Mouse (Mus musculus): ENCODE data around the gene D430019H16Rik.

D430019H16Rik gene

GRCm38 (mm10) chr12:105475230-105475911 is 21.7 kb downstream of the D430019H16Rik start:
- in situ Hi-C loops (cut with MboI; ENCODE audit: low pct_unique_long_range_greater_than_20kb in 1 of 2, low sequenced_read_pairs in 2 of 2, unreplicated experiment in 1 of 2), result no loop called here

GRCm38 (mm10) chr12:105476453-105476852 is 22.8 kb downstream of the D430019H16Rik start:
- in situ Hi-C loops (cut with MboI; ENCODE audit: low pct_unique_long_range_greater_than_20kb in 1 of 2, low sequenced_read_pairs in 2 of 2, unreplicated experiment in 1 of 2), result no loop called here

DNA sequence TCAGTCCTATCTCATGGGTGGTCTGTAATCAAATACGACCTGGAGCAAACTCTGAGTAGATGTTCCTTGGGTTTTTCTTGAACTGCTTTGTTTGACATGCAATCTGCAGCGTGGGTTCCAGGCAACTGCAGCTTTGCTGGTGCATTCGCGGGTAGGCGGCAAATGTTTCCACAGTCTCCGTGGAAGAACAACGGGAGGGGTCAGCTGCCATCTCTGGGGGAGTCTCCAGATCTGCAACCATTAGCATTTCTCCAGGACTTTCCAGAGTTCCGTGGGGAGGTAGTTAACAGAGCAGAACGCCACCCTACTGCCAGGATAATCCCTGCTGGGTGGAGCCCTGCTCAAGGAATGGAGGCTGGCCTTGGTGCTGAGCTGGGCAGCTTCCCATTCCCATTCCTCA is 23.3 kb downstream of the D430019H16Rik start:
- in situ Hi-C loops (cut with MboI; ENCODE audit: low pct_unique_long_range_greater_than_20kb in 1 of 2, low sequenced_read_pairs in 2 of 2, unreplicated experiment in 1 of 2), result no loop called here

GRCm38 (mm10) chr12:105483503-105483902 is 29.8 kb downstream of the D430019H16Rik start:
- in situ Hi-C loops (cut with MboI; ENCODE audit: low pct_unique_long_range_greater_than_20kb in 1 of 2, low sequenced_read_pairs in 2 of 2, unreplicated experiment in 1 of 2), result no loop called here

DNA sequence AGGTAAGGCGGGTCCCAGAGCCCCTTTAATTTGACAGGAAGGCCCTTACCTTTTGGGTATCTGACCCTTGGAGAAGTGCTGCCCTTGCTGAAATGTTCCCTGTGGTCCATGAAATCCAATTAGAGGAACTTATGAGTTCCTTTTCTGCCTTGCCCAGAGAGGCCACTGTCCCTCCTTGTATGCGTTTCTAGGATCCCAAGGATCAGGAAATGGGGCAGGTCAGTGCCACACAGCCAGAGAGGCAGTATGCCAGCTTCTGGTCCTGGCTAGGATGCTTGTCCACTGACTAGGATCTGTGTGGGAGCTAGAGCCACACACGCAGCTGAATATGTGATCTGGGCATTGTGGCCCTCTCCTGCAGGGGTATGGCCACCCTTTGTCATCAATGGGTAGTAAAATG is 36.6 kb downstream of the D430019H16Rik start:
- in situ Hi-C loops (cut with MboI; ENCODE audit: low pct_unique_long_range_greater_than_20kb in 1 of 2, low sequenced_read_pairs in 2 of 2, unreplicated experiment in 1 of 2), result loop anchor here (5.0 to 10.0 kb wide), 4 partner anchors 115 to 235 kb away; partner anchors contain the start of gene Bdkrb1 (in 1 of the 2)

DNA sequence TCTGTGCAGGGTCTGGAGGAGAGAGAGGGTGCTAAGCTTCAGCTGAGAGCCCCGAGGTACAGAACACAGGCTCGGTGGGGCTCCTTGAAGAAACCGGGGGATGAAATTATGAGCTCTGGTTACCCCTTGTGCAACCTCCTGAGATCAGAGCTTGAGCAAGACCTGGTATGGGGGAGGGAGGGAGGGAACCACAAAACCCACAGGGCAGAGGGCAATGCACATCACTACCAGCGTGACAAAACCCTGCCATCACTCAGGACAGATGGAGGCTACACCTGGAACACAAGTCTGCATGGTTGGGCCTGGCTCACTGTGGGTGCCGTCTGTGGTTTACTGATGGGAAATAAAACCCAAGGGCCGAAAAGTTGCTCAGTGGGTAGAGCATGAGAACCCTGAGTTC is 37.1 kb downstream of the D430019H16Rik start:
- in situ Hi-C loops (cut with MboI; ENCODE audit: low pct_unique_long_range_greater_than_20kb in 1 of 2, low sequenced_read_pairs in 2 of 2, unreplicated experiment in 1 of 2), result loop anchor here (5.0 to 10.0 kb wide), 4 partner anchors 114 to 234 kb away; partner anchors contain the start of gene Bdkrb1 (in 1 of the 2)

GRCm38 (mm10) chr12:105494796-105495195 is 41.1 kb downstream of the D430019H16Rik start:
- in situ Hi-C loops (cut with MboI; ENCODE audit: low pct_unique_long_range_greater_than_20kb in 1 of 2, low sequenced_read_pairs in 2 of 2, unreplicated experiment in 1 of 2), result loop anchor here (5.0 to 10.0 kb wide), 4 partner anchors 110 to 230 kb away; partner anchors contain the start of gene Bdkrb1 (in 1 of the 2)

GRCm38 (mm10) chr12:105497894-105498293 is 44.2 kb downstream of the D430019H16Rik start:
- in situ Hi-C loops (cut with MboI; ENCODE audit: low pct_unique_long_range_greater_than_20kb in 1 of 2, low sequenced_read_pairs in 2 of 2, unreplicated experiment in 1 of 2), result loop anchor here (10.0 kb wide), 3 partner anchors 107 to 227 kb away; partner anchors contain the start of gene Bdkrb1 (in 1 of the 2)

GRCm38 (mm10) chr12:105498423-105498822 is 44.8 kb downstream of the D430019H16Rik start:
- in situ Hi-C loops (cut with MboI; ENCODE audit: low pct_unique_long_range_greater_than_20kb in 1 of 2, low sequenced_read_pairs in 2 of 2, unreplicated experiment in 1 of 2), result loop anchor here (10.0 kb wide), 3 partner anchors 106 to 226 kb away; partner anchors contain the start of gene Bdkrb1 (in 1 of the 2)

DNA sequence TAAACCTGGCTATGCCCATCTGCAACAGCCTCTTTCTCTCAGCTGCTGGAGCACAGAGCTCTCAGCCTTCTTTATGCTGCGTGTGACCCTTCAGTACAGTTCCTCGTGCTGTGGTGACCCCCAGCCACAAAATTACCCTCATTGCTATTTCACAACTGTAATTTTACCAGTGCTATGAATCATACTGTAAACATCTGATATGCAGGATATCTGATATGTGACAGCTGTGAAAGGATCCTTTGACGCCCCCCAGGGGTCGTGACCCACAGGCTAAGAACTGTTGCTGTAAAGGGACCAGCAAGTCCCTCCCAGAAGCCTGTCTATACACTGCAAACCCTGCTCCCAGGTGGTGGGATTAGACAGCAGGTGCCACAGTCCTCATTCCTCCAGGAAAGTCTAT is 45.2 kb downstream of the D430019H16Rik start:
- in situ Hi-C loops (cut with MboI; ENCODE audit: low pct_unique_long_range_greater_than_20kb in 1 of 2, low sequenced_read_pairs in 2 of 2, unreplicated experiment in 1 of 2), result loop anchor here (10.0 kb wide), 3 partner anchors 106 to 226 kb away; partner anchors contain the start of gene Bdkrb1 (in 1 of the 2)

DNA sequence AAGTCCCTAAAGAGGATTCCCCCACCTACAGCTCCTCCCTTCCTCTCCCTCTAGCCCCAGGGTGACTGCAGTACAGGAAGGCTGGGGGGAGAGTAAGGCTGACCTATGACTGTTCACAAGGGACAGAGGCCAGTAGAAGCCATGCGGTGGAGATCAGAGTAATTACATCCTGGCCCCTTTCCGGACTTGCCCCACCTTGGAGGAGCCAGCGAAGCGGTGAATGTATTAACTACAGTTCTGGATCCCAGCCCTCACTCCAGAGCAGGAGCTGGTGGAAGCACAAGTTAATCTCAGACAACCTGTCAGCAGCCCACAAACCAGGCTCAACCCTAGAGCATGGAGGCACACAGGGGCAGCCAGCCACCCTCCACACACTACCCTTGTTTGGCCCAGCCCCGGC is 47.3 kb downstream of the D430019H16Rik start:
- in situ Hi-C loops (cut with MboI; ENCODE audit: low pct_unique_long_range_greater_than_20kb in 1 of 2, low sequenced_read_pairs in 2 of 2, unreplicated experiment in 1 of 2), result no loop called here

- in situ Hi-C loops (cut with MboI; ENCODE audit: low pct_unique_long_range_greater_than_20kb in 1 of 2, low sequenced_read_pairs in 2 of 2, unreplicated experiment in 1 of 2), result no loop called here
Observed at GRCm38 (mm10) chr12:105504736-105505135, 51.1 kb downstream of the D430019H16Rik start.

DNA sequence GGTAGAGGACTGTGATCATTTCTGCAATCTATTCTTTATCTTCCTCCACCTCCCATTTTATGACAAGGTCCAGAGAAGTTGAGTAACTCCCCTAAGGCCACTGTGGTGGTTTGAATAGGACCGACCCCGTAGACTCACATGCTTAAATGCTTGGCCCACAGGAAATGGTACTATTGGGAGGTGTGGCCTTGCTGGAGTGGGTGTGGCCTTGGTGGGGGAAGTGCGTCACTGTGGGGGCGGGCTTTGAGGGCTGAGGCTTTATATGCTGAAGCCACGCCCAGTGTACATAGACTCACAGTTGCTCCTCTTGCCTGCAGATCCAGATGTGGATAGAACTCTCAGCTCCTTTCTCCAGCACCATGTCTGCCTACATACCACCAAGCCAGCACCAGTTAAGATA is 57.5 kb downstream of the D430019H16Rik start:
- in situ Hi-C loops (cut with MboI; ENCODE audit: low pct_unique_long_range_greater_than_20kb in 1 of 2, low sequenced_read_pairs in 2 of 2, unreplicated experiment in 1 of 2), result loop anchor here in 1 of 2 experiments (5.0 kb wide), 1 partner anchor 66 kb away; no protein-coding TSS in a partner anchor

GRCm38 (mm10) chr12:105511671-105512502 is 58.2 kb downstream of the D430019H16Rik start:
- in situ Hi-C loops (cut with MboI; ENCODE audit: low pct_unique_long_range_greater_than_20kb in 1 of 2, low sequenced_read_pairs in 2 of 2, unreplicated experiment in 1 of 2), result loop anchor here in 1 of 2 experiments (5.0 kb wide), 1 partner anchor 65 kb away; no protein-coding TSS in a partner anchor

DNA sequence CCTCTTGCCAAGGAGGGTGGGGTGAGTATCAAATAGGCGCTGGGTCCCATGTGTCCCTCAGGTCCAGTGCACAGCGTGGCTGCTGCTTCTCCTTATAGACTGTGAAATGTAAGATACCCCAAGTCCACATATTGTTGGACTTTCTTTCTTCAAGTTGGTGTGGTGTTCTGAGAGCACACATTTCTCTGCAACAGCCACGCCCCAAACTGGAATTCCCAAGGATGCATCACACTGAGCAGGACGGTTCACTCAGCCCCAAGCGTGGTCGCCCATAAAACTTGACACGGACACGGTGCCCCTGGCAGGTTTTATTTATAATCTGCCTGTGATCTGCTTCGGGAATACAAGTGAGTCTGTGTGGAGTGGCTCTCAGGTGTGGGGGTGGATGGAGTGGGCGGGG is 60.5 kb downstream of the D430019H16Rik start:
- in situ Hi-C loops (cut with MboI; ENCODE audit: low pct_unique_long_range_greater_than_20kb in 1 of 2, low sequenced_read_pairs in 2 of 2, unreplicated experiment in 1 of 2), result loop anchor here in 1 of 2 experiments (5.0 kb wide), 1 partner anchor 63 kb away; no protein-coding TSS in a partner anchor

DNA sequence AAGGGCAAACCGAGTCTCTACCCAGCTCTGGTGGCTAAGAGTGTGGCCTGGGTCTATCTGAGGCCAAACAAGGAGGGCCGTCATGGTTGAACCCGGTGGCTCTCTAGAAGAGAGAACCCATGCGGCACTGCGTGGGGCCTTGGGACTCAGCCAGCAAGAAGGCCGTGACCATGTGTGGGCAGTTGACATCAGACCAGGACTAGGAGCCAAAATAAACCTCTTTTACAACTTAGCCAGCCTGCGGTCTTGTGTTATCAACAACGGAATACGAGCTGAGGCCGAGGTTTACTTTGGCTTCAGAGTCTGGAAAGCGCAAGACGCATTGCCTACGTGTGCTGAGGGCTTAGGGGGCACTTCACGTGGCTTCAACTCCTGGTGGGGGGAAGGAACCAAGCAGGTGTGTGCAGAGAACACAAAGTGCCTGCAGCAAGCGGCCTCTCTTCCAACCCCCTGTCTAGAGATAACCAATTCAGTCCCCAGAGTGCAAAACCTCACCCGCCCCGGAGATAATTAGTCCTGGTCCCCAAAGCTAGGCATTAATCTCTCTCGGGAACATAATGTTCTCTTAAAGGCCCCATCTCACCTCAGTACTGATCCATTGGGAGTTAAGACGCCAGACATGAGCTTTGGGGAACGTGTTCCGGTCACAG is 63.5 kb downstream of the D430019H16Rik start:
- in situ Hi-C loops (cut with MboI; ENCODE audit: low pct_unique_long_range_greater_than_20kb in 1 of 2, low sequenced_read_pairs in 2 of 2, unreplicated experiment in 1 of 2), result no loop called here

DNA sequence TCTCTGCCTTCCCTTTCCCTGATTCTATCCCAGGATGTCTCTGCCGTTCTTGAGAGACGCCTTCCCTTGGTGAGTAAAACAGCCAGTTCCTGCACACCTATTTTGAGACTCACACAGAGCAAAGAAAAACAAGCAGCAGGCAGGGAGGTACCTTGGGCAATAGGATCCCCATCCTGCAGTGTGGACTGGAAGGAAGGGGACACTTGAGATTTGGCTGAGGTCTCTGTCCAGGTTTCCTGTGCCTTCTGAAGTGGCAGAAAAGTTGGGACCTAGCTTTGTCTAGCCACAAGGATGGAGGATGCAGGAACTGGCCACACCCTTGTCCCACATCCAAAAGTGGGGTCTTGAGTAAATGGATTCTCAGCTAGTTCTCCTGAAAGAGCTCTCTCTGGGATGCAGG is 66.2 kb downstream of the D430019H16Rik start:
- in situ Hi-C loops (cut with MboI; ENCODE audit: low pct_unique_long_range_greater_than_20kb in 1 of 2, low sequenced_read_pairs in 2 of 2, unreplicated experiment in 1 of 2), result no loop called here

DNA sequence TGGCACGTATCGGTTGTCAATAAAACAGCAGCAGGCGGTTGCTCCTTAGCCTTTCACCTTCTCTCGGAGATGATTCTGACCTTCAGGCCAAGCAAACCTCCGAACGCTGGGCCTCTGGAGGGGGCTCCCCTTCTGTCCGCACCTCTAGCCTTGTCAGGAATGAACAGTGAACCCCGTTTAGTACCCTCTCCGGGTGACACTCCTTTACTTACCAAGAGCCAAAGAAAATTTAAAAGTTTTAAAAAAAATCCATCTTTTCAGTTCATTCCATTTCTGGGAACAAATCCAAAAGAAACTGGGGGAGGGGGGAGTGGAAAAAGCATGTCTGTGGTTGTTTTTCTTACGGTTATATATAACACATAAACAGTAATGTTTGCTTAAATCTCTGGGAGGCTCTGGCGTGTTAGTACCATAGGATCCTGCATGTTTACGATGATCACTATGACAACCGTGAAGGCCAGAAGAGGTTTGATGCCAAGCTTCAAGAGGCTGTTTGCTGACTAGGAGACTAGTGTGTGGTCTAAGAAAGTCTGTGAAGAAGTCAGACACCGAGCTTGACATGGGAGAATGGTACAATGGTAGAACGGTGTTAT is 67.6 kb downstream of the D430019H16Rik start:
- in situ Hi-C loops (cut with MboI; ENCODE audit: low pct_unique_long_range_greater_than_20kb in 1 of 2, low sequenced_read_pairs in 2 of 2, unreplicated experiment in 1 of 2), result no loop called here
